Mouse (Mus musculus) thymus, adult 2 months (tissue): ENCODE results near the gene Kpnb1.

Experiments used
- CTCF ChIP-seq: fragments of 200-500 bp; IDR thresholded peaks from 2 replicates; pipeline ENCODE4 v1.5.1; 2012; ENCODE audit warnings: mild to moderate bottlenecking, control low read depth, low read length, moderate library complexity, borderline replicate concordance; ENCODE audit not compliant: control insufficient read depth, poor library complexity, insufficient read depth; ENCODE audit errors: extremely low read depth
- POLR2A ChIP-seq: fragments of 200-500 bp; IDR thresholded peaks from 2 replicates; pipeline ENCODE4 v1.6.1; 2012; ENCODE audit warnings: mild to moderate bottlenecking, low read length, control low read depth, moderate library complexity; ENCODE audit not compliant: control insufficient read depth, poor library complexity, insufficient read depth; ENCODE audit errors: extremely low read depth

- no peak for TF ChIP-seq POLR2A
- TF ChIP-seq CTCF = no peak
Observed at GRCm38 (mm10) chr11:97184875-97185274, 2.8 kb downstream of the Kpnb1 start.
